Comparison of ENCODE assay signal across 10 mouse cellular contexts in genomic region chr13:64155171-64155571, GRCm38 (mm10). TPM values are rescaled to one million over a fixed set of nuclear protein-coding genes. Genes with fewer than 3 reads are reported as not detected.
A peak's percentile ranks its signal among the peaks of the same experiment; 100 is the strongest.
DNase-seq lines count a peak whose midpoint lies in the region; ATAC-seq and TF ChIP-seq lines count a peak whose summit lies in the region.
"Had no signal": no experiment of that assay in that cellular context is flagged by ENCODE, and none has a peak within 500 bp of the region (broad histone marks: within the 10 kb centered on the region; RNA-seq: fewer than 3 reads in every experiment).

No protein-coding gene starts in this region.

- no peak overlapping the region for H3K9ac ChIP-seq in liver, embryonic 14.5 days (replicated peaks)
- no peak overlapping the region for H3K9ac ChIP-seq in liver, embryonic 11.5 days (ENCODE audit: low read depth, low read length)
- H3K9ac ChIP-seq: neural tube, embryonic 13.5 days had no signal

- intact Hi-C loops in heart, postnatal 10 days (cut with DNase I) = loop anchor here (10.0 kb wide), 1 partner anchor 280 kb away; the partner anchor contains the start of gene Cdk20

- H3K9me3 ChIP-seq in liver, embryonic 14.5 days (ENCODE audit: control insufficient read depth, low read length) = no peaks in the 10 kb centered on the region
- no peaks in the 10 kb centered on the region for H3K9me3 ChIP-seq in liver, embryonic 11.5 days (ENCODE audit: control insufficient read depth, low read length)
- H3K9me3 ChIP-seq: neural tube, embryonic 13.5 days had no signal

- no peak for ATAC-seq in liver, embryonic 14.5 days (ENCODE audit: insufficient read depth)
- no peak for ATAC-seq in liver, embryonic 11.5 days (replicated peaks; ENCODE audit: low FRiP score)
- no peak for ATAC-seq in megakaryocyte-erythroid progenitor cell, adult 5-6 weeks (replicated peaks; ENCODE audit: low FRiP score, low TSS enrichment, poor library complexity, severe bottlenecking)
- ATAC-seq: inflammation-experienced regulatory T-cells, adult 6 months had no signal

- H3K36me3 ChIP-seq in liver, embryonic 14.5 days (replicated peaks; ENCODE audit: control insufficient read depth, insufficient read depth, low read depth) = peaks cover 2% of the 10 kb centered on the region
- H3K36me3 ChIP-seq in liver, embryonic 11.5 days (ENCODE audit: control insufficient read depth, insufficient read depth, low read length) = no peaks in the 10 kb centered on the region; the same call in 1 of the 2 replicates
- H3K36me3 ChIP-seq: neural tube, embryonic 13.5 days had no signal

- WGBS in liver, embryonic 14.5 days (ENCODE audit: insufficient replicate concordance) = 44% methylated on average over 1 of the region's 1 CpGs
- WGBS in liver, embryonic 11.5 days = 38% methylated on average over 1 of the region's 1 CpGs

- peak; percentile 39 for TF ChIP-seq CTCF in liver, embryonic 14.5 days (IDR thresholded peaks at IDR 0.05; ENCODE audit: low read depth)

- no peak for DNase-seq in liver, embryonic 14.5 days (ENCODE audit: low read depth in 3 of 3, low spot score in 3 of 3)
- DNase-seq in liver, embryonic 11.5 days (ENCODE audit: low spot score) = no peak
- peak; percentile 16 for DNase-seq in adipocyte (ENCODE audit: low spot score)
- peak; percentile 58 to 60 for DNase-seq in heart, postnatal 10 days
- peak; percentile 38 to 44 for DNase-seq in lung, postnatal 4 days
- no peak for DNase-seq in cerebellum, adult 11 months
- no peak for DNase-seq in spleen, postnatal 10 days (ENCODE audit: low spot score in 2 of 2)

- H3K4me1 ChIP-seq in liver, embryonic 14.5 days (replicated peaks; ENCODE audit: control insufficient read depth in 2 of 2, insufficient read depth in 2 of 2, low read length in 1 of 2) = peaks cover 7 to 9% of the 10 kb centered on the region in 2 experiments
- peaks cover 8% of the 10 kb centered on the region for H3K4me1 ChIP-seq in liver, embryonic 11.5 days (replicated peaks; ENCODE audit: control insufficient read depth, insufficient read depth, low read length)

- no peak overlapping the region for H3K4me3 ChIP-seq in liver, embryonic 14.5 days (ENCODE audit: insufficient read depth in 1 of 2, low read depth in 2 of 2, low read length in 2 of 2)
- no peak overlapping the region for H3K4me3 ChIP-seq in liver, embryonic 11.5 days (ENCODE audit: low read depth, low read length)
- H3K4me3 ChIP-seq: neural tube, embryonic 13.5 days had no signal

- no peak for TF ChIP-seq EP300 in liver, embryonic 14.5 days (IDR thresholded peaks at IDR 0.05; ENCODE audit: low read depth)

- peaks cover 6% of the 10 kb centered on the region for H3K27me3 ChIP-seq in liver, embryonic 14.5 days (ENCODE audit: control insufficient read depth, insufficient read depth, low read length)
- H3K27me3 ChIP-seq in liver, embryonic 11.5 days (replicated peaks; ENCODE audit: control insufficient read depth, insufficient read depth, low read length) = 0 out of 2 replicates have a peak, but pooled peaks cover 2% of the 10 kb centered on the region
- H3K27me3 ChIP-seq: neural tube, embryonic 13.5 days had no signal

- H3K4me2 ChIP-seq in liver, embryonic 14.5 days (ENCODE audit: low read depth) = no peak overlapping the region
- H3K4me2 ChIP-seq in liver, embryonic 11.5 days = no peak overlapping the region
- H3K4me2 ChIP-seq: neural tube, embryonic 13.5 days had no signal

- no peak overlapping the region for H3K27ac ChIP-seq in liver, embryonic 14.5 days
- H3K27ac ChIP-seq in liver, embryonic 11.5 days (ENCODE audit: low read depth, low read length) = no peak overlapping the region
- H3K27ac ChIP-seq: neural tube, embryonic 13.5 days had no signal

RNA-seq across cellular contexts. Expression of gene Zfp367, which starts 2.2 kb away (rescaled TPM):
- polyA plus RNA-seq in liver, embryonic 14.5 days (2012; rRNA removed) = 11.7 and 15.2 TPM in 2 replicates
- polyA plus RNA-seq in liver, embryonic 14.5 days (2014; fragmentation: Nextera tagmentation; extraction: Ambion mirVana) = 23.5 and 26.5 TPM in 2 replicates
- 21.2 and 25.1 TPM in 2 replicates for polyA plus RNA-seq in liver, embryonic 11.5 days (2014; fragmentation: Nextera tagmentation; extraction: Ambion mirVana)
- 10 to 100 TPM; 27.0 to 28.9 TPM for total RNA-seq in heart, postnatal 10 days (2021)
- total RNA-seq in megakaryocyte-erythroid progenitor cell, adult 5-6 weeks (2014; fragmentation: Nextera tagmentation) = 30.2 and 40.8 TPM in 2 replicates
- 55.3 and 62.6 TPM in 2 replicates for total RNA-seq in megakaryocyte-erythroid progenitor cell, adult 5-6 weeks (2017)

RNA-seq across cellular contexts. Expression of gene Habp4, which starts 6.5 kb away (rescaled TPM):
- polyA plus RNA-seq in liver, embryonic 14.5 days (2012; rRNA removed) = 6.4 and 10.3 TPM in 2 replicates
- polyA plus RNA-seq in liver, embryonic 14.5 days (2014; fragmentation: Nextera tagmentation; extraction: Ambion mirVana) = 7.7 and 9.7 TPM in 2 replicates
- 15.0 and 15.2 TPM in 2 replicates for polyA plus RNA-seq in liver, embryonic 11.5 days (2014; fragmentation: Nextera tagmentation; extraction: Ambion mirVana)
- 10 to 100 TPM; 46.3 to 54.2 TPM for total RNA-seq in heart, postnatal 10 days (2021)
- 3.9 and 7.7 TPM in 2 replicates for total RNA-seq in megakaryocyte-erythroid progenitor cell, adult 5-6 weeks (2014; fragmentation: Nextera tagmentation)
- 3.4 and 5.4 TPM in 2 replicates for total RNA-seq in megakaryocyte-erythroid progenitor cell, adult 5-6 weeks (2017)

RNA-seq across cellular contexts. Expression of gene Slc35d2, which starts 26.0 kb away (rescaled TPM):
- polyA plus RNA-seq in liver, embryonic 14.5 days (2012; rRNA removed) = 3.3 and 3.7 TPM in 2 replicates
- 6.7 and 7.2 TPM in 2 replicates for polyA plus RNA-seq in liver, embryonic 14.5 days (2014; fragmentation: Nextera tagmentation; extraction: Ambion mirVana)
- 4.2 and 5.8 TPM in 2 replicates for polyA plus RNA-seq in liver, embryonic 11.5 days (2014; fragmentation: Nextera tagmentation; extraction: Ambion mirVana)
- total RNA-seq in heart, postnatal 10 days (2021) = 1 to 10 TPM; 3.0 to 6.0 TPM
- 1.2 and 1.6 TPM in 2 replicates for total RNA-seq in megakaryocyte-erythroid progenitor cell, adult 5-6 weeks (2014; fragmentation: Nextera tagmentation)
- total RNA-seq in megakaryocyte-erythroid progenitor cell, adult 5-6 weeks (2017) = 3.0 and 11.7 TPM in 2 replicates

Comparison
In these comparisons a context has a peak if more than half of its experiments do, and no peak if none do; other contexts are left out.
1. DNase-seq: peak in adipocyte (single experiment), heart, postnatal 10 days (2 of 2) and lung, postnatal 4 days (2 of 2); none in liver, embryonic 14.5 days (0 of 3), liver, embryonic 11.5 days (single experiment), cerebellum, adult 11 months (single experiment) and spleen, postnatal 10 days (0 of 2).
2. RNA of gene Habp4, which starts 6.5 kb away (total RNA-seq): 46.3 to 54.2 TPM in heart, postnatal 10 days; 3.4 to 7.7 TPM in megakaryocyte-erythroid progenitor cell, adult 5-6 weeks; every median in the first group is over 4 times any median in the second.